Mouse (Mus musculus): ENCODE results near the gene Med29. TPM values are rescaled to one million over a fixed set of nuclear protein-coding genes. Genes with fewer than 3 reads are reported as not detected.
A peak's percentile ranks its signal among the peaks of the same experiment; 100 is the strongest.

Med29 gene
- total RNA-seq, 2 experiments from 2014 or later: 19.3 to 22.0 TPM

DNA sequence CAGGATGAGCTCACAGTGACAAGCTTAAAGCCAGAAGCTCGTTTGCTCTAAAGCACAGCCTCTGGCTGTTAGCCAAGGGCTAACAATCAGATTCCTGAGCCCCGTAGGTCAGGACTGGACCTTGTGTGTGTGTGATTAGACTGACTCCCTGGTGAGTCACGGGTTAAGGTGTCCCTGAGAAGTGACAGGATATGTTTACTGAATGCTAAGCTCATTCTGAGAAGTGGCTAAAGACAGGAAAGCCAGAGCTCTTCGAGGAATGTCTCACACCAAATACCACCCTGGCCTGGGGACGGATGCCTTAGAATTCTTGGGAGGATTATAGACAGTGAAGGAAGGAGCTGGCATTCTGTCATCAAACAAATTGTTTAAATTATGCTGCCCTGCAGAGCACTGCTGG, 34.5 kb downstream of the Med29 start:
- no peak for DNase-seq (ENCODE audit: extremely low spot score in 1 of 2, low spot score in 1 of 2)

DNA sequence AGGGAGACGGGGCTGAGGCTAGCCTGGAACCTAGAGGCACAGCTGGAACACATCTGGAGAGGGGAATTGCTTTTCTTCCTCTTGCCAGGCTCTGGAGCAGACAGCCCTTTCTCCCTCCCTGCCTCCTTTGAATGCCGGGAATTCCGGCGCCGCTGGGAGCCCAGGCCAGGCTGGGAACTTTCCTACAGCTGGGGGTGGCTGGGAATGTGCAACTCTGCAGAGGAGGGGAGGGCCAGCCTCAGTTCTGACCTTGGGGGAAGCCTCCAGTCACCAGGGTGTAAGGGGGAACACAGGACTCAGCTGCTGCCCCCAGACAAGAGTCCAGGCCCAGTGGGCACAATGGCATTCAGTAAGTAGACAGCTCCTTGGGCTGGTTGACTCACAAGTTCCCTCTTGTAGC, 35.5 kb downstream of the Med29 start:
- DNase-seq (ENCODE audit: extremely low spot score in 1 of 2, low spot score in 1 of 2): no peak

GRCm38 (mm10) chr7:28355221-28355620, 37.3 kb downstream of the Med29 start:
- no peak for DNase-seq (ENCODE audit: extremely low spot score in 1 of 2, low spot score in 1 of 2)

GRCm38 (mm10) chr7:28354596-28354995, 37.9 kb downstream of the Med29 start:
- DNase-seq (ENCODE audit: extremely low spot score in 1 of 2, low spot score in 1 of 2): no peak

DNA sequence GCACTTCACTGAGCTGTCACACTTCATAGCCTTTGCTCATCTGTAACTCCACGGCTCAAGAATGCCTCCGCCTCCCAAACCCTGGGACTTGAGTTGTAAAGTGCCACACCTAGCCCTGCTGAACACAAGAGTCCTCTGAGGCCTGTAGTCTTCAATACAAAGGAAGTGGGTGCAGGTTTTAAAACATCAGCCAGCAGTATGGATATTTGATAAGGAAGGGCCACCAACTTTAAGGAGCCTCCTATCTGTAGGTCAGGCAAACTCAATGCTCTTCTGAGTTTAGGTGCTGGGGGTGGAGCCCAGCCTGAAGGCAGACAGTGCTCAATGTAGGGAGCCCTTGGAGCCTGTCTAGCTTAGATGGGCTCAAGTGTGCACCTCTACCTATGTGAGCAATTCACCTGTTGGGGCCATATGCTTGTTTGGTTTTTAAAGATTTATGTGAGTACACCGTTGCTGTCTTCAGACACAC, 38.4 kb downstream of the Med29 start:
- DNase-seq (ENCODE audit: extremely low spot score in 1 of 2, low spot score in 1 of 2): no peak

DNA sequence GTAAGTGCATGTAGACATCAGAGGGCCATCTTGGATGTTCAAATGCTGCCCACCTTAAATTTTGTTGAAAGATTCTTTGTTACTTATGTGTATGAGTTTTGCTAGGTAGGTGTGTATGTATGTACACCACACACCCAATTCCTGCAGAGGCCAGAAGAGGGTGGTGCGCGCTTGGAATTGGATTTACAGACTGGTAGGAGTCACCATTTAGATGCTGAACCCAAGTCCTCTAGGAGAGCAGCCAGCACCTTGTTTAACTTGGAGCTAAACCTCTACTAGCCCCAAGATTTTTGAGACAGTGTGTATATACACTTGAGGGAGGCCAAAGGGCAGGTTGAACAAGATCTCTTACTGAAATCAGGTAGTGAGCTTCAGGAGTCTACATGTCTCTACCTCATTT, 39.2 kb downstream of the Med29 start:
- no peak for DNase-seq (ENCODE audit: extremely low spot score in 1 of 2, low spot score in 1 of 2)

- no peak for DNase-seq (ENCODE audit: extremely low spot score in 1 of 2, low spot score in 1 of 2)
Measured at GRCm38 (mm10) chr7:28351676-28352191, 40.8 kb downstream of the Med29 start.

- DNase-seq (ENCODE audit: extremely low spot score in 1 of 2, low spot score in 1 of 2): peak; percentile 97 to 98
Measured at GRCm38 (mm10) chr7:28350155-28350883, 42.2 kb downstream of the Med29 start, which contains the start of gene Rps16. Gene Rps16, plus strand, starts transcription at chr7:28350652.

DNA sequence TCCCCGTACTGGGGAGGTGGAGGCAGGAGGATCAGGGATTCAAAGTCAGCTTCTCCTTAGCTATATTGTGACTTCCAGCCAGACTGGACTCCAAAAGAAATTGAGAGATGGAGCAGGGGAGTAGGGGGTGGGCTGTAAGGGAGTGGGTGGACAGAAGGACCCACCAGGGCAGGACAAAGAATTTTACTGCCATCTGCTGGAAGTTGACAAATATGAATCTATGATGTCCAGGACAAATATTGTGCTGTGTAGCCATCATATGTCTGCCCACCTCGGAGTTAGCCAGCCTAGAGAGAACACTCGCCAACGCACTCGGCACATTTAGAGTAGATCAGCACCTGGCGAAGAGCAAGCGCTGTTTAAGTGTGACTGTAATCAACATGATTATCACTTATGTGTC, 43.9 kb downstream of the Med29 start:
- no peak for DNase-seq (ENCODE audit: extremely low spot score in 1 of 2, low spot score in 1 of 2)

GRCm38 (mm10) chr7:28347746-28348145, 44.8 kb downstream of the Med29 start:
- DNase-seq (ENCODE audit: extremely low spot score in 1 of 2, low spot score in 1 of 2): no peak

DNA sequence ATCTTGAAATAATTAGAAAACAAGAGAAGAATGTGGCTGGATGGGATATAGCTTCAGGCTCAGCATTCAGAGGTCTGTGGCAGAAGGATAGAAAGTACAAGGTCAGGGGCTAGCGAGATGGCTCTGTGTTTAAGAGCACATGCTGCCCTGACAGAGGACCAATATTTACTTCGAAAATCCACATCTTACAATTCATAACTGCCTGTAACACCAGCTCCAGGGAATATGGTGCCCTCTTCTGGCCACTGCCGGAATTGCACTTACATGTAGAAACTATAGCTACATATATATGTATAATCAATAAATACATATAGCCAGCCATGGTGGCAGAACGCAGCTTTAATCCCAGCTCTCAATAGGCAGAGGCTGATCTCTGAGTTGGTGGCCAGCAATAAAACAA, 47.9 kb downstream of the Med29 start:
- DNase-seq (ENCODE audit: extremely low spot score in 1 of 2, low spot score in 1 of 2): peak in 1 of 2 experiments; percentile 80

- no peak for DNase-seq (ENCODE audit: extremely low spot score in 1 of 2, low spot score in 1 of 2)
Measured at GRCm38 (mm10) chr7:28341381-28341780, 51.1 kb downstream of the Med29 start.

GRCm38 (mm10) chr7:28339213-28339917, 53.1 kb downstream of the Med29 start:
- peak in 1 of 2 experiments; percentile 25 for DNase-seq (ENCODE audit: extremely low spot score in 1 of 2, low spot score in 1 of 2)

DNA sequence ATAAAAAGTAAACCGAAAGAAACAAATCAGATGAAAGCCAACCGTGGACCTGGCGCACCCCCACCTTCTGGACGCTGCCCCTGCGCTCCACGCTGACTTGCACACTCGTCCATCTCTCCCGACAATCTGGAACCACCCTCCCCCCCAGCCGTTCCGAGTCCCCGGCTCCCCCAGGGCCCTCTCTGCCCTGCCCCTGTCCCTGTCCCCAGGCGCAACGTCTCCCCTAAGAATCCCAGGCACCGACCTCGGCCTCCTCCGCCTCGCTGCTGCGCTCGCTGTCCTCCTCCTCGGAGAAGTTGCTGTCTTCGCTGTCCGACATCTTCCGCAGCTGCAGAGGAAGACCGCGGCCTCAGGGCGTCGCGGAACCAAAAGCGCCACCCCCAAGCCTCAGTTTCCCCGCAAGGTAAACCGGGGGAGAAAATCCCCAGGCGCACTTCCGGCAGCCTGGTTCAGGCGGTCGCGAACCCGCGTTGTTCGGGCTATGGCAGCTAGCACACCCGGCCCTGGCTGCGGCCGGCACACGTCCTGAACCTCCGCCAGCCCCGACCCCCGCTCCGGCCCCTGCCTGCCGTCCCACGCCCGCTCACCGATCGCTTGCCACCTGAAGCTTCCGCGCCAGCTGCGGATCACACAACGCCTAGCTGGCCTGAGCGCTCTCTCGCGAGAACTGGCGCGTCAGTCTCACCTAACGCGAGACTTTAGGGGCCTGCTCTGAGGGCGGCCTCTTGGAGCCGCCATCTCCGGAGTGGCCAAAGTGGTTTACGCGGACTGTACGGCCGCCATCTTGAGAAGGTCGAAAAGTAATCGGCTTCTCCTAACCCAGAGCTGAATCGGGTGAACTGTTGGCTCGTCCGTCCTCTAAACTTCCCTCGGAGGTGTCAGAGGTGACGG, 54.2 kb downstream of the Med29 start, which contains the start of gene Supt5:
Gene Supt5, minus strand, starts transcription at position 639 of the 891 bp plus-strand sequence.
- peak; percentile 83 to 90 for DNase-seq (ENCODE audit: extremely low spot score in 1 of 2, low spot score in 1 of 2)

Other genes with a start within 250 kb of the Med29 start
- 10 to 100 TPM; 43.5 to 53.4 TPM for gene Fbl, start 223.0 kb downstream of the Med29 start, total RNA-seq (2021)
- gene Dyrk1b, start 213.2 kb downstream of the Med29 start, total RNA-seq (2021): 10 to 100 TPM; 41.7 to 49.8 TPM
- gene Eid2, start 124.8 kb downstream of the Med29 start, total RNA-seq (2021): 10 to 100 TPM; 53.5 to 62.9 TPM
- 10 to 100 TPM; 35.6 to 39.2 TPM for gene Eid2b, start 115.0 kb downstream of the Med29 start, total RNA-seq (2021)
- gene Selenov, start 101.5 kb downstream of the Med29 start, total RNA-seq (2021): under 1 TPM; 0.27 to 0.38 TPM
- gene Dll3, start 90.5 kb downstream of the Med29 start, total RNA-seq (2021): 1 to 10 TPM; 2.5 to 3.0 TPM
- 10 to 100 TPM; 37.7 to 47.0 TPM for gene Timm50, start 80.6 kb downstream of the Med29 start, total RNA-seq (2021)
- 100 to 1,000 TPM; 108 to 124 TPM for gene Supt5, start 54.0 kb downstream of the Med29 start, total RNA-seq (2021)
- 100 to 1,000 TPM; 431 to 496 TPM for gene Rps16, start 42.1 kb downstream of the Med29 start, total RNA-seq (2021)
- gene Plekhg2, start 20.1 kb downstream of the Med29 start, total RNA-seq (2021): 1 to 10 TPM; 6.2 to 8.9 TPM
- 1 to 10 TPM; 2.7 to 2.8 TPM for gene Zfp36, start 12.5 kb downstream of the Med29 start, total RNA-seq (2021)
- 10 to 100 TPM; 63.0 to 69.3 TPM for gene Paf1, start 243 bp upstream of the Med29 start, total RNA-seq (2021)
- 1 to 10 TPM; 1.3 to 2.3 TPM for gene Gmfg, start 44.7 kb upstream of the Med29 start, total RNA-seq (2021)
- gene Lrfn1, start 59.3 kb upstream of the Med29 start, total RNA-seq (2021): 10 to 100 TPM; 74.1 to 76.7 TPM
- gene Ifnl2, start 117.7 kb upstream of the Med29 start, total RNA-seq (2021): not detected
- gene Ifnl3, start 130.1 kb upstream of the Med29 start, total RNA-seq (2021): not detected
- gene Sycn, start 148.2 kb upstream of the Med29 start, total RNA-seq (2021): not detected
- gene Nccrp1, start 154.5 kb upstream of the Med29 start, total RNA-seq (2021): under 1 TPM; 0.40 to 0.57 TPM
- gene Samd4b, start 205.4 kb upstream of the Med29 start, total RNA-seq (2021): 10 to 100 TPM; 70.1 to 71.0 TPM
- gene Pak4, start 205.5 kb upstream of the Med29 start, total RNA-seq (2021): 10 to 100 TPM; 13.4 to 14.8 TPM
- gene Acp7, start 238.6 kb upstream of the Med29 start, total RNA-seq (2021): 1 to 10 TPM; 1.6 to 2.0 TPM

All from layer of hippocampus, postnatal 25 days (tissue).